Mouse (Mus musculus): ENCODE measurements around the gene Stat6. TPM values are rescaled to one million over a fixed set of nuclear protein-coding genes. Genes with fewer than 3 reads are reported as not detected.

The Stat6 gene
- polyA plus RNA-seq, 1 experiment from 2014 or later, result 4.3 TPM

DNA sequence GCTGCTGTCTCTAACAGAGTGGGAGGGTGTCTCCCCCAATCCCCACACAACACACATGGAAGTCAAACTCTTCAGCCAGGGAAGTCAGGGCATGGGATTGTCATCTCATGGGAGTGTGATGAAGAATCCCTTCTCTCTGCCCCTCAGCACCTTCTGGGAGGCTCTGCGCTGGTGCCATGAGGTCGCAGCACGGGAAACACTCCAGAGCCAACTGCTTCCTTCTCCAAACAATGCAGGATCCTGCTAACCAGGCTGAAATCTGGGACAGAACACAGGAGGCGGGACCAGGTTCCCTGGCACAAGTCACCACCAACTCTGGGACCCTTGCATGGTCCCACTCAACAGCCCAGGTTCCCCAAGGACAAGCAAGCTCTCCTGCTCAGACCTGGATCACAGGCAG, 25.5 kb upstream of the Stat6 start:
- Histone ChIP-seq H3K9me3 (no peaks in the 10 kb centered on the region), H3K9ac (replicated peaks) (peak overlapping the region; percentile 44), H3K36me3 (peaks cover 17% of the 10 kb centered on the region), H3K27ac (no peak overlapping the region), H3K4me3 (replicated peaks) (peak overlapping the region; percentile 16), H3K4me1 (replicated peaks) (peaks cover 70% of the 10 kb centered on the region), H3K4me2 (replicated peaks) (peak overlapping the region; percentile 84), H3K27me3 (no peaks in the 10 kb centered on the region)
- ATAC-seq, result no peak
- 70% methylated on average over 4 of the region's 4 CpGs for WGBS

DNA sequence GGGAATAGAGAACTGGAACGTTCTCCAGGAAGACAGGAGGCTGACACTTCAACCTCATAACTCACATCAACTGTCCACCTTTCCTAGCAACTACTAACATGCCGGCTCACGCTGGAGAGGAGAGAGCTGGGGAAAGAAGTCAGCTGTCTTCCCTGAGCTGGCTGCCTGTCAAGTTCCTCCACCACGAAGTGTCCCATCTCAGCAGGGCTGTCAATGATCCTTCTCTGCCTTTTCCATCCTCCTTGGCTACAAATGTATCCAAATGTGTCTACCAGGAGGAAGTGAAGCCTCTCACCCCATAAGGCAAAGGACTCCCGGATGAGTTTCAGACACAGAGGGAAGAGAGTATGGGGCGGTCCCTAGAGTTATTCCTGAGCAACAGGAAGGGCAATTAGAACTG, 24.6 kb upstream of the Stat6 start:
- Histone ChIP-seq H3K4me3 (replicated peaks) (peak overlapping the region; percentile 91), H3K36me3 (peaks cover 9% of the 10 kb centered on the region), H3K4me1 (replicated peaks) (peaks cover 72% of the 10 kb centered on the region), H3K27ac (no peak overlapping the region), H3K9ac (replicated peaks) (peak overlapping the region; percentile 44; the same call in 1 of the 2 replicates), H3K9me3 (no peaks in the 10 kb centered on the region), H3K27me3 (no peaks in the 10 kb centered on the region), H3K4me2 (replicated peaks) (peak overlapping the region; percentile 84)
- 59% methylated on average over 6 of the region's 6 CpGs for WGBS
- no peak for ATAC-seq

DNA sequence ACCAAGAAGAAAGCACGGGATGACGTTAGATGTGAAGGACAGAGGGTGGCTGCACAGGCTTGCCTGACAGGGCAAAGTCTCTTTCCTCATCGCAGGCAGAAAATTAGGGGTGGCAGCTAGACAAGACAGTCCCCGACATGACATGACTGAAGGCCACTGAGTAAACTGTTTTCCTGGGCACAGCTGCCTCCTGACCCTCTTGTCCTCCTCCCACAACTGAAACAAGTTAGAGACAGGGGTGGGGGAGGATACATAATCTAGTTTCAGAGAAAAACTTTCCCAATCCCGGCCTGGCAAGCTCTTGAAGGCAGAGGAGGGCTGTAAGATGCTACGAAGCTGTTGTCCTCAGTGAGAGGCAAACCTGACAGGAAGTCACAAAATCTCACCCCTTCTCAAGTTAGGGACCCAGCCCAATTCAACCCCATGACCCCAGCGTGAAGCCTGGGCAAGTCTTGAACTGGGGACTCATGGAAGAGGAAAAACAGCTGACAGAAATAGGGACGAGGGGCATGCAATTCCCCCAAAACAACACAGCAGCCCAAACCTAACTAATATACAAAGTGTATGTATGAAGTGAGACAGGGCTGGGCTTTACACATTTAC, 23.6 kb upstream of the Stat6 start:
- Histone ChIP-seq H3K9me3 (no peaks in the 10 kb centered on the region), H3K4me3 (replicated peaks) (peak overlapping the region; percentile 91), H3K4me1 (replicated peaks) (peaks cover 67% of the 10 kb centered on the region), H3K27ac (peak overlapping the region; percentile 94), H3K4me2 (replicated peaks) (peak overlapping the region; percentile 84), H3K27me3 (no peaks in the 10 kb centered on the region), H3K36me3 (peaks cover 2% of the 10 kb centered on the region; the same call in 1 of the 2 replicates), H3K9ac (replicated peaks) (peak overlapping the region; percentile 97)
- no peak for ATAC-seq
- WGBS, result 18% methylated on average over 8 of the region's 8 CpGs

DNA sequence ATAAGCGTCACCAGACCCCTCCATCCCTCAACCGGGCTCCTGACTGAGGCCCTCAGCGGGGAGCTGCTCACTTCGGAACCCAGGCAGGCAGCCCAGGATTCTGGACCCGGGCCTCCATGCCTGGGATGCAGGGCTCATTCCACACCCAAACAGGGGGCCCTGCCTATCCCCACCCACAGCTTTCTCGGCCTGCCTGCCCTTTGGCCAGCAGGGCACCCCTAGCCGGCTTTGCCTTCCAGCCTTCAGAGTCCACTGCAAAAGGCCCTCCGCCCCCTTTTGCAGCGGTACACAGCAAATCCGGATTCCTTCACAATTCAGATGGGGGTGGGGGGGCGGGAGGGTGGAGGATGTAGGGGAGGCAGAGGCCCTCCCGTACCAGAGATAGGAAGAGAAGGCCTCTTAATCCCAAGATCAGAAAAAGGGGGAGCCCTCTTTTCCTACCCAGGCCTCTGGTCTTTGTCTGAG, 22.8 kb upstream of the Stat6 start:
- 0% methylated on average over 12 of the region's 12 CpGs for WGBS
- Histone ChIP-seq H3K9me3 (no peaks in the 10 kb centered on the region), H3K9ac (replicated peaks) (peak overlapping the region; percentile 97), H3K27me3 (no peaks in the 10 kb centered on the region), H3K4me2 (replicated peaks) (peak overlapping the region; percentile 84), H3K27ac (peak overlapping the region; percentile 94), H3K4me1 (replicated peaks) (peaks cover 59% of the 10 kb centered on the region), H3K36me3 (peaks cover 2% of the 10 kb centered on the region; the same call in 1 of the 2 replicates), H3K4me3 (replicated peaks) (peak overlapping the region; percentile 91)
- peak; percentile 7 for ATAC-seq

DNA sequence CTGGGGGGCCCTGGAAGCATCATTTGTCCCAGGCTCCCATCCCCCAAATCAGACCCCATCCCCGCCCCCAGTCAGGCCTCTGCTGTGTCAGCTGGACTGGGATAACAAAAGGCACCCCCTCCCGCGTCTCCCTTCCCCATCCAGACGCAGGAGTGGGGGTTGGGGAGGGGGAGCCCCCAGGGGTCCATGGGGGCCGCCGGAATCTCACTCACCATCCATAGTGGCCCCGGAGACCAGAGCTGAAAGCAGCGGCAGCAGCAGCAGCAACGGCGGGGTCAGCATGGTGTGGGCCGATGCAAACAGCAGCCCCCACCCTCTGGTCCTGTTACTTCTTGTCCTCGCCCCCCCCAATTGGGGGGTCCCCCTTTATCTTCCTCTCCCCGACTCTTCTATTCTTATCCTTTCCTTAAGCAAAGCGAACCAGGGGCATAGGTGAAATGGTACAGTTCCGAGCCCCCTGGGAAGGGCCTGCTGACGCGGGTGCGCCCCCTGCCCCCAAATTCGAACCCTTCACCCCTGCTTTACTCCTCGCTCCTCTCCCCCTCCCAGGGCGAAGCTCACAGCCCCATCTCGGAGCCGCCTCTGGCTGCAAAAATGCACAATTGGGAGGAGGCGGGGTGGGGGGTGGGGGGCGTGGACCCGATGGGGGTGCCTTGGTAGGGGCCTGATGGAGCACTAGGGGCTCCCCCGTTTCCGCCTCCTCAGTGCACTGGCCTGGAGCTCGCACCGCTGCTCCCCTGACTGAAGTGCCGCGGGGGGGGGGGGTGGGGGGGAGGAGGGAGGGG, 22.2 kb upstream of the Stat6 start, which contains the start of gene Lrp1:
Gene Lrp1, minus strand, starts transcription at position 743 of the 785 bp plus-strand sequence.
- Histone ChIP-seq H3K4me3 (replicated peaks) (peak within 1 kb of the TSS; percentile 91), H3K4me1 (replicated peaks) (peaks cover 53% of the 10 kb centered on the region), H3K4me2 (replicated peaks) (peak within 1 kb of the TSS; percentile 84), H3K36me3 (peaks cover 2% of the 10 kb centered on the region; the same call in 1 of the 2 replicates), H3K27ac (peak within 1 kb of the TSS; percentile 94), H3K9me3 (no peaks in the 10 kb centered on the region), H3K9ac (replicated peaks) (peak within 1 kb of the TSS; percentile 97), H3K27me3 (no peaks in the 10 kb centered on the region)
- WGBS, result under 1% methylated on average over 30 of the region's 32 CpGs
- ATAC-seq, result peak; percentile 80

DNA sequence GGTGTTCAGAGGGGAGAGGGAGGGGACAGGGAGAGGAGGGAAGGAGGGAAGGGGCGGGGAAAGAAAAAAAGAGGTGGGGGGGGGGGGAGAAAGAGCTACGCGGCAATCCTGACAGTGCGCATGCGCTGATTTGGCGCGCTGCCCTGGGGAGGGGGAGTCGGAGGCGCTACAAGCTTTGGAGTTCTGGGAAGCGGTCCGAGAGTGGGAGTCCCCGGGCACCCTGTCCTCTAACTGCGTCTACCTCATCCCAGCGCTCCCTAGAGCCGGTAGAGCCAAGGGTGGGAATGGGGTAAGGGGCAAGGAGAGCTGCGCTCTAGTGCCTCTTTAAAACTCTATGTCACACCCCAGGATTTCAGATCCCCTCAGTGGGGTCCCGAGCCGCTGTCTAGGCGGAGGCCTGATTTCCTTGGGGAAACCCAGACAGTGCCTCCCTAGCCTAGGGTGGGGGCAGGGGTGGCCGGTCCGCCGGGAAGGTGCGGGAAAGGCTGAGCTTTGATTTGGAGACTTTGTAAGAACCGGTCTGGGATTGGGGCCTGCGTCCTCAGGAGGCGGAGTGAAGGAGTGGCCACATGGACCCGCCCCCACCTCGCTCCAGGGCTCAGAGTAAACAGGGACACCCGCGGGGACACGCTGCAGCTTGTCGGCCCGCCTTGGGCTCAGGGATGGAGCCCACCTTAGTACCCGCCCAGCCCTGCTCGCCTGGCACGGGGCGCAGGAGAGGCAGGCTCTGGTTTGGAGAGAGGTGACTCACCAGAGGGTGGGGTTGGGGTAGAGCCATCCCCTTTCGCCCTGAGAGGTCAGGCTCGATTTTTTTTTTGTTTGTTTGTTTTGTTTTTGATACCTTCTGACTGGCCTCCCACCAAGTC, 21.4 kb upstream of the Stat6 start:
- peak overlapping the region; percentile 91 for H3K4me3 ChIP-seq (replicated peaks)
- peak overlapping the region; percentile 94 for H3K27ac ChIP-seq
- H3K9ac ChIP-seq (replicated peaks), result peak overlapping the region; percentile 97
- no peaks in the 10 kb centered on the region for H3K36me3 ChIP-seq
- ATAC-seq, result peak; percentile 88
- peak overlapping the region; percentile 84 for H3K4me2 ChIP-seq (replicated peaks)
- WGBS, result 0% methylated on average over 37 of the region's 39 CpGs
- H3K9me3 ChIP-seq, result no peaks in the 10 kb centered on the region
- peaks cover 45% of the 10 kb centered on the region for H3K4me1 ChIP-seq (replicated peaks)
- H3K27me3 ChIP-seq, result no peaks in the 10 kb centered on the region

DNA sequence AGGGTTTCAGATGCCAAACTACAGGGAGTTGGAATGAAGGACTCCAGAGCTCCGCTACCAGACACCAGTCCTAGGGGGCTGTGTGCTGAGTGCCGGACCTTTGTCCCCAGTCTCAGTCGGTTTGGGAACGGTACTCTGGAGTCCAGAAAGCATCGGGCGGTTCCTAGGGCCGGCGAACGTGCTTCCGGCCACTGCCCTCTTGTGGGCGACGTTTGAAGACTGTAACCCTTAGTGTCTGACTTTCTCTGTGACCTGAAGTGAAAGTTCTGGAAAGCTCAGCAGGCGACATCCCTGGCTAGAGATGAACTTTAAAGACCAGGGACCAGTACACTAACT, 20.8 kb upstream of the Stat6 start:
- Histone ChIP-seq H3K4me3 (replicated peaks) (peak overlapping the region; percentile 91), H3K27ac (peak overlapping the region; percentile 94; the same call in 1 of the 2 replicates), H3K4me1 (replicated peaks) (peaks cover 39% of the 10 kb centered on the region), H3K9me3 (no peaks in the 10 kb centered on the region), H3K4me2 (replicated peaks) (peak overlapping the region; percentile 84), H3K9ac (replicated peaks) (peak overlapping the region; percentile 70), H3K27me3 (no peaks in the 10 kb centered on the region), H3K36me3 (no peaks in the 10 kb centered on the region)
- under 1% methylated on average over 13 of the region's 13 CpGs for WGBS
- ATAC-seq, result peak; percentile 25

DNA sequence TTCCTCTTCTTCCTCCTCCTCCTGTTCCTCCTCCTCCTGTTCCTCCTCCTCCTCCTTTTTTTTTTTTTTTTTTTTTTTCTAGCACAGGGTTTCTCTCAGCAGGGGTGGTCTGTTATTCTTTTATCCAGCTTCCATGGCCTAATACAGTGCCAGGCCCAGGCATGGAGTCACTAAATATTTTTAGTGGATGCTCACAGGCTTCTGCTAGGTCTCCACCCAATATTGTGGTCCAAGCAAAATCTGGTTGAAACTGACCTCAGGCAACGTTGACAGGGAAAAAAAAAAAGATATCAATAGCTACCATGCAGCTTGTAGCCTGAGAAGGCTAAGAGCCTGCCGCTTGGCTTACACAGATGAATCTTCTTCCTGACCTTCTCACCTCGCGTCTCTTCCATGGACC, 20.1 kb upstream of the Stat6 start:
- Histone ChIP-seq H3K4me2 (replicated peaks) (peak overlapping the region; percentile 84; the same call in 1 of the 2 replicates), H3K36me3 (no peaks in the 10 kb centered on the region), H3K9me3 (no peaks in the 10 kb centered on the region), H3K27me3 (no peaks in the 10 kb centered on the region), H3K9ac (replicated peaks) (no peak overlapping the region), H3K27ac (no peak overlapping the region), H3K4me3 (replicated peaks) (no peak overlapping the region), H3K4me1 (replicated peaks) (peaks cover 32% of the 10 kb centered on the region)
- 62% methylated on average over 4 of the region's 4 CpGs for WGBS
- no peak for ATAC-seq

DNA sequence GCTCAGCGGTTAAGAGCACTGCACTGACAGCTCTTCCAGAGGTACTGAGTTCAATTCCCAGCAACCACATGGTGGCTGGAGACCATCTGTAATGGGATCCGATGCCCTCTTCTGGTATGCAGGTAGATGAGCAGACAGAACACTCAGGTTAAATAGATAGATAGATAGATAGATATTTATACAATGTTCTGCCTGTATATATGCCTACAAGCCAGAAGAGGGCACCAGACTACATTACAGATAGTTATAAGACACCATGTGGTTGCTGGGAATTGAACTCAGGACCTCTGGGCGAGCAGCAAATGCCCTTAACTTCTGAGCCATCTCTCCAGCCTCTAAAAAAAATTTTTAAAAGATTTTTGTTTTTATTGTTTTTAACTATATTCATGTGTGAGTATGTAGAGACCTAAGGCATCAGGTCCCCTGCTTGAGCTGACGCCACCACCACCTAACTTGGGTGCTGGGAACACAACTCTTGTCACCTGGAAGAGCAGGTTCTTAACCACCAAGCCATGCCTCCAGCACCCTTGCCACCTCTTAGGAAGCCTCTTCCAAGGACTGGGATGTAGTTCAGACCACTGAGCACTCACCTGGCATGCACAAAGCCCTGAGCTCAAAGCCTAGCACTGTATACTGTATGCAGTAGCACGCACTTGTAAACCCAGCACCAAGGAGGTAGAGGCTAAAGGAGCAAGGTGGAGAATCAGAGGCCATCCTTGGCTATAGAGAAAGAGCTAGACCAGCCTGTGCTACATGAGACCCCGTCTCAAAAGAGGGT, 19.2 kb upstream of the Stat6 start:
- Histone ChIP-seq H3K27me3 (no peaks in the 10 kb centered on the region), H3K4me3 (replicated peaks) (no peak overlapping the region), H3K36me3 (no peaks in the 10 kb centered on the region), H3K4me1 (replicated peaks) (peaks cover 23% of the 10 kb centered on the region), H3K4me2 (replicated peaks) (no peak overlapping the region), H3K27ac (no peak overlapping the region), H3K9ac (replicated peaks) (no peak overlapping the region), H3K9me3 (no peaks in the 10 kb centered on the region)
- no peak for ATAC-seq
- WGBS, result 89% methylated on average over 6 of the region's 6 CpGs

DNA sequence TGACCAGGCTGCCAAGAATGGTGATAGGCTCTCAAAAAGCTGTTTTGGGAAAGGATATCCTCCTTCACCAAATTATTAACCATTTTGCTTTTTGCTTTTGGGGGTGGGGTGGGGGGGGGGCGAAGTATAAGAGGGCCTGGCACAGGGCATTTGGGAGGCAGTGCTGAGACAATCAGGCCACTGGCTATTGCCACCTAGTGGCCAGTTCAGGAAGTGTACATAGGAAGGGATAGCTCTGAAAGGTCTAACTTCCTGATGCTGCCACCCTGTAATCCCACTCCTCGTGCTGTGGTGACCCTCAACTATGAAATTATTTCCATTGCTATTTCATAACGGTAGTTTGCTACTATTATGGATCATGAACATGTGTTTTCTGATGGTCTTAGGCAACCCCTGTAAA, 16.4 kb upstream of the Stat6 start:
- ATAC-seq, result no peak
- WGBS, result 86% methylated on average over 3 of the region's 3 CpGs

More for the DNA sequence above, 16.4 kb upstream of the Stat6 start:
- no peaks in the 10 kb centered on the region for H3K36me3 ChIP-seq
- H3K27me3 ChIP-seq, result no peaks in the 10 kb centered on the region
- H3K9me3 ChIP-seq, result no peaks in the 10 kb centered on the region
- H3K27ac ChIP-seq, result no peak overlapping the region
- H3K4me3 ChIP-seq (replicated peaks), result no peak overlapping the region
- H3K9ac ChIP-seq (replicated peaks), result no peak overlapping the region
- H3K4me1 ChIP-seq (replicated peaks), result peaks cover 10% of the 10 kb centered on the region
- H3K4me2 ChIP-seq (replicated peaks), result no peak overlapping the region

All from midbrain, embryonic 13.5 days (tissue).